Comparison of ENCODE assay signal across 30 mouse cellular contexts in the genomic region with DNA sequence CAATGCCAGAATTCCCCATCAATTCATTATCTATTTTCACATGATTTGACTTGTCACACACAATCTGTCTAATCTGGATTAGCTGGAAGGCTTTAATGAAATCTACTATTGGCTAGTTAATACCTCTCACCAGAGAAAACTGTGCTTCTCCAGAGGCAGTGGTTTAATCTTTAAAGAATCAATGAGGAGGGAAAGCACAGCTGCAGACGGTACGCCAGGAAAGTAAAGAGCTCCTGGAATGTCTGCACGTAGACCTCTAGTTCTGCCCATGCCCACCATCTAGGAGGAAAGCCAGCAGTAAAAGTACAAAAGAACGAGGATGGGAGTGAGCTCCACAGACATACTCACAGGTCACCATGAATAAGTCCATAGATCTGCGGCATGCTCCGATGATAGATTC.
DNase-seq lines count a peak whose midpoint lies in the region; ATAC-seq and TF ChIP-seq lines count a peak whose summit lies in the region.
"Had no signal": no experiment of that assay in that cellular context is flagged by ENCODE, and none has a peak within 500 bp of the region (broad histone marks: within the 10 kb centered on the region; RNA-seq: fewer than 3 reads in every experiment).

No protein-coding gene starts in this region.

- H3K4me1 ChIP-seq in kidney, embryonic 16.5 days (ENCODE audit: insufficient read depth, low read length): no peaks in the 10 kb centered on the region
- H3K4me1 ChIP-seq in kidney, embryonic 15.5 days: no peaks in the 10 kb centered on the region
- H3K4me1 ChIP-seq in liver, postnatal 0 days (ENCODE audit: insufficient read depth): no peaks in the 10 kb centered on the region
- H3K4me1 ChIP-seq: embryonic facial prominence, embryonic 10.5 days; embryonic facial prominence, embryonic 13.5 days; forebrain, embryonic 12.5 days; forebrain, embryonic 15.5 days; heart, embryonic 12.5 days; heart, embryonic 15.5 days; hindbrain, embryonic 10.5 days; hindbrain, embryonic 13.5 days had no signal

- no peak for TF ChIP-seq CTCF in liver, postnatal 0 days (IDR thresholded peaks at IDR 0.05; ENCODE audit: low read depth)

- H3K4me3 ChIP-seq in kidney, embryonic 16.5 days (ENCODE audit: low read length): no peak overlapping the region
- H3K4me3 ChIP-seq in kidney, embryonic 15.5 days (replicated peaks): no peak overlapping the region
- H3K4me3 ChIP-seq in liver, postnatal 0 days (ENCODE audit: low read depth, low read length): no peak overlapping the region
- H3K4me3 ChIP-seq: embryonic facial prominence, embryonic 10.5 days; embryonic facial prominence, embryonic 13.5 days; erythroblast, embryonic 14.5 days; forebrain, embryonic 12.5 days; forebrain, embryonic 15.5 days; heart, embryonic 12.5 days; heart, embryonic 15.5 days; hindbrain, embryonic 10.5 days; hindbrain, embryonic 13.5 days had no signal

- DNase-seq in kidney, adult 18-20 months: peak; percentile 29
- peak; percentile 64 for DNase-seq in kidney, adult 9 months
- DNase-seq in retina, postnatal 1 day: peak; percentile 52
- DNase-seq in adrenal gland, postnatal 10 days: no peak
- DNase-seq in liver, postnatal 0 days: no peak
- DNase-seq: adrenal gland, postnatal 14 days; B cell, adult 2 months; cerebellum, adult 11 months; cerebellum, adult 2 months; cerebellum, postnatal 10 days; cerebellum, postnatal 36 days; embryo, embryonic 11 days; gastrocnemius, postnatal 25 days; heart, adult 18-20 months; heart, postnatal 10 days; heart, postnatal 36 days had no signal

- H3K9me3 ChIP-seq in kidney, embryonic 16.5 days (ENCODE audit: low read length): no peaks in the 10 kb centered on the region
- no peaks in the 10 kb centered on the region for H3K9me3 ChIP-seq in kidney, embryonic 15.5 days (replicated peaks)
- no peaks in the 10 kb centered on the region for H3K9me3 ChIP-seq in liver, postnatal 0 days (ENCODE audit: low read length)
- H3K9me3 ChIP-seq: embryonic facial prominence, embryonic 10.5 days; embryonic facial prominence, embryonic 13.5 days; forebrain, embryonic 12.5 days; forebrain, embryonic 15.5 days; G1E; heart, embryonic 12.5 days; heart, embryonic 15.5 days; hindbrain, embryonic 10.5 days; hindbrain, embryonic 13.5 days had no signal

- no peak overlapping the region for H3K27ac ChIP-seq in kidney, embryonic 16.5 days (ENCODE audit: low read length)
- no peak overlapping the region for H3K27ac ChIP-seq in kidney, embryonic 15.5 days
- H3K27ac ChIP-seq in liver, postnatal 0 days (ENCODE audit: low read depth): no peak overlapping the region
- H3K27ac ChIP-seq: embryonic facial prominence, embryonic 10.5 days; embryonic facial prominence, embryonic 13.5 days; forebrain, embryonic 12.5 days; forebrain, embryonic 15.5 days; heart, embryonic 15.5 days; hindbrain, embryonic 10.5 days; hindbrain, embryonic 13.5 days had no signal

- TF ChIP-seq EP300 in liver, postnatal 0 days (IDR thresholded peaks at IDR 0.05; ENCODE audit: low read depth): no peak

- no peaks in the 10 kb centered on the region for H3K36me3 ChIP-seq in kidney, embryonic 16.5 days (ENCODE audit: insufficient read depth, low read length)
- no peaks in the 10 kb centered on the region for H3K36me3 ChIP-seq in kidney, embryonic 15.5 days
- no peaks in the 10 kb centered on the region for H3K36me3 ChIP-seq in liver, postnatal 0 days (replicated peaks; ENCODE audit: insufficient read depth, low read length)
- H3K36me3 ChIP-seq: embryonic facial prominence, embryonic 10.5 days; embryonic facial prominence, embryonic 13.5 days; forebrain, embryonic 15.5 days; G1E; heart, embryonic 12.5 days; heart, embryonic 15.5 days; hindbrain, embryonic 13.5 days had no signal

- 78% methylated on average over 6 of the region's 6 CpGs for WGBS in kidney, embryonic 16.5 days
- WGBS in kidney, embryonic 15.5 days: 81% methylated on average over 6 of the region's 6 CpGs
- 71% methylated on average over 6 of the region's 6 CpGs for WGBS in liver, postnatal 0 days (ENCODE audit: insufficient replicate concordance)

- no peak overlapping the region for H3K4me2 ChIP-seq in kidney, embryonic 16.5 days (replicated peaks; ENCODE audit: low read depth, low read length)
- H3K4me2 ChIP-seq in kidney, embryonic 15.5 days: no peak overlapping the region
- H3K4me2 ChIP-seq in liver, postnatal 0 days (ENCODE audit: low read depth, low read length): no peak overlapping the region
- H3K4me2 ChIP-seq: embryonic facial prominence, embryonic 13.5 days; forebrain, embryonic 12.5 days; forebrain, embryonic 15.5 days; heart, embryonic 12.5 days; heart, embryonic 15.5 days; hindbrain, embryonic 13.5 days had no signal

- no peak for ATAC-seq in kidney, embryonic 16.5 days (ENCODE audit: low FRiP score, low TSS enrichment)
- no peak for ATAC-seq in kidney, embryonic 15.5 days (replicated peaks; ENCODE audit: low FRiP score)
- ATAC-seq in liver, postnatal 0 days: no peak
- ATAC-seq: forebrain, embryonic 15.5 days; Patski had no signal

- H3K9ac ChIP-seq in kidney, embryonic 16.5 days (replicated peaks; ENCODE audit: low read length): no peak overlapping the region
- H3K9ac ChIP-seq in kidney, embryonic 15.5 days: no peak overlapping the region
- H3K9ac ChIP-seq in liver, postnatal 0 days (replicated peaks): no peak overlapping the region
- H3K9ac ChIP-seq: embryonic facial prominence, embryonic 13.5 days; forebrain, embryonic 12.5 days; forebrain, embryonic 15.5 days; heart, embryonic 12.5 days; heart, embryonic 15.5 days; hindbrain, embryonic 13.5 days had no signal

- H3K27me3 ChIP-seq in kidney, embryonic 16.5 days (ENCODE audit: insufficient read depth, low read length): no peaks in the 10 kb centered on the region
- H3K27me3 ChIP-seq in kidney, embryonic 15.5 days: no peaks in the 10 kb centered on the region
- H3K27me3 ChIP-seq in liver, postnatal 0 days (ENCODE audit: insufficient read depth, low read length): no peaks in the 10 kb centered on the region
- H3K27me3 ChIP-seq: CH12.LX; embryonic facial prominence, embryonic 13.5 days; forebrain, embryonic 12.5 days; forebrain, embryonic 15.5 days; heart, embryonic 12.5 days; heart, embryonic 15.5 days; hindbrain, embryonic 13.5 days had no signal

Comparison
In these comparisons a context has a peak if more than half of its experiments do, and no peak if none do; other contexts are left out.
1. DNase-seq: peak in kidney, adult 18-20 months (single experiment), kidney, adult 9 months (single experiment) and retina, postnatal 1 day (single experiment); none in adrenal gland, postnatal 10 days (single experiment) and liver, postnatal 0 days (single experiment).